Mouse (Mus musculus): ENCODE results near the gene Pde1a.

DNA sequence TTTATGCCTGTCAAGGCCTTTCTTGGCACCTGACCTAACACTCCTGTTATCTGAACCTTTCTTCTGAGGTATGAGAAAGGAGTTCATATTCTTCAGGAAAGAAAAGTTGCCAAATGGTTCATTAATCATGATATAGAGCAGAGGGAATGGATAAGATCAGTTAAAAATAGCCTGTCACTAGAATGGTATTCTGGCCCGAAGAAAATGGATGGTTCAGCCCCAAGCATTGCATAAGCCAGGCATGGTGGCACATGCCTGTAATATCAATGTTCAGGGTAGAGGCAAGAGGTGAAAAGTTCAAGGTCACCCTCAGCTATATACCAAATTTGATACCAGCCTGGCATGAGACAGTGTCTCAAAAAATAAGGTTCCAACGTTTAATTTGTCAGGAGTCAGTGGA lies 336.1 kb downstream of the Pde1a start:
- no peak for TF ChIP-seq CTCF (IDR thresholded peaks at IDR 0.05; ENCODE audit: borderline replicate concordance, insufficient read depth, low read length)
- TF ChIP-seq POLR2A (IDR thresholded peaks at IDR 0.05; ENCODE audit: low read depth, low read length), result no peak

Measured in embryonic fibroblast, embryonic 13.5 days (primary cell).